26 mouse cellular contexts compared by ENCODE assay signal in the genomic region with DNA sequence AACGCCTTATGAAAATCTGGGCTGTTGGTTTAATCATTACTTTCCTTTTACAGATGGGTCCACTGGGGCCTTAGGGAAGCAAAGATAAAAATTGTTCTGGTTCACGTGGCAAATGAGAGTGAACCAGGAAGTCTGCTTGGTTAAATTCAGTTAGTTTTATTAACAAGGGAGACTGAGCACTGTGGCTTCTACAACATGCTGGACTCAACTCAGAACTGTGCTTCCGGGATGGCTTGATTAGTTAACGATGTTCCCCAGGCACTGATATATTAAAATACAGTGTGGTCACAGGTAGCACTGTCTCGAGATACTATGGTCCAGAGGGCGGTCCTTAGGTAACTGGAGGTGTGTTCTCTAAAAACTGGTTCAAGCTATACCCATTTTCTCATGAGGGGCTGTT. TPM values are rescaled to one million over a fixed set of nuclear protein-coding genes. Genes with fewer than 3 reads are reported as not detected.
"Had no signal": no experiment of that assay in that cellular context is flagged by ENCODE, and none has a peak within 500 bp of the region (broad histone marks: within the 10 kb centered on the region; RNA-seq: fewer than 3 reads in every experiment).

No protein-coding gene starts in this region.

- H3K27ac ChIP-seq: gastrocnemius, adult 2 months; heart, embryonic 10.5 days; hindbrain, embryonic 10.5 days; hindbrain, embryonic 12.5 days; hindbrain, embryonic 15.5 days; kidney, postnatal 0 days; left cerebral cortex, adult 2 months; limb, embryonic 10.5 days; limb, embryonic 12.5 days; liver, embryonic 13.5 days; liver, embryonic 15.5 days had no signal

- H3K9ac ChIP-seq: heart, embryonic 12.5 days; hindbrain, embryonic 12.5 days; hindbrain, embryonic 15.5 days; limb, embryonic 12.5 days; liver, embryonic 13.5 days; liver, embryonic 15.5 days had no signal

- H3K9me3 ChIP-seq: heart, embryonic 10.5 days; heart, embryonic 12.5 days; hindbrain, embryonic 10.5 days; hindbrain, embryonic 12.5 days; hindbrain, embryonic 15.5 days; limb, embryonic 10.5 days; limb, embryonic 12.5 days; liver, embryonic 13.5 days; liver, embryonic 15.5 days had no signal

- H3K4me2 ChIP-seq: heart, embryonic 12.5 days; hindbrain, embryonic 12.5 days; limb, embryonic 12.5 days; liver, embryonic 11.5 days; liver, embryonic 13.5 days; liver, embryonic 15.5 days had no signal

- H3K36me3 ChIP-seq: heart, embryonic 10.5 days; heart, embryonic 12.5 days; hindbrain, embryonic 10.5 days; hindbrain, embryonic 12.5 days; hindbrain, embryonic 15.5 days; limb, embryonic 10.5 days; limb, embryonic 12.5 days; liver, embryonic 13.5 days; liver, embryonic 15.5 days had no signal

- H3K27me3 ChIP-seq: heart, embryonic 12.5 days; hindbrain, embryonic 12.5 days; hindbrain, embryonic 15.5 days; limb, embryonic 12.5 days; liver, embryonic 13.5 days; liver, embryonic 15.5 days had no signal

- DNase-seq: gastrocnemius, adult 2 months; gastrocnemius, postnatal 10 days; gastrocnemius, postnatal 25 days; heart, adult 18-20 months; heart, postnatal 10 days; heart, postnatal 4 days; kidney, adult 11 months; kidney, adult 8-10 months; kidney, postnatal 14 days; kidney, postnatal 36 days; liver; liver, embryonic 13.5 days had no signal

- H3K4me3 ChIP-seq: gastrocnemius, adult 2 months; heart, embryonic 10.5 days; heart, embryonic 12.5 days; hindbrain, embryonic 10.5 days; hindbrain, embryonic 12.5 days; hindbrain, embryonic 15.5 days; left cerebral cortex, adult 2 months; limb, embryonic 10.5 days; limb, embryonic 12.5 days; liver, embryonic 13.5 days; liver, embryonic 15.5 days had no signal

- H3K4me1 ChIP-seq: heart, embryonic 10.5 days; heart, embryonic 12.5 days; hindbrain, embryonic 10.5 days; hindbrain, embryonic 12.5 days; hindbrain, embryonic 15.5 days; limb, embryonic 10.5 days; limb, embryonic 12.5 days; liver, embryonic 13.5 days; liver, embryonic 15.5 days had no signal

- ATAC-seq: forebrain, embryonic 16.5 days; inflammation-experienced regulatory T-cells, adult 6 months had no signal

RNA-seq across cellular contexts. Expression of a gene that starts 32.1 kb away (rescaled TPM):
- polyA plus RNA-seq: large intestine, adult 2 months; liver, embryonic 13.5 days; liver, embryonic 15.5 days had no signal
